Comparison of ENCODE assay signal across 25 mouse cellular contexts in genomic region chr11:110460480-110460879, GRCm38 (mm10).
DNase-seq lines count a peak whose midpoint lies in the region; ATAC-seq and TF ChIP-seq lines count a peak whose summit lies in the region.
"Had no signal": no experiment of that assay in that cellular context is flagged by ENCODE, and none has a peak within 500 bp of the region (broad histone marks: within the 10 kb centered on the region; RNA-seq: fewer than 3 reads in every experiment).

No protein-coding gene starts in this region.

- peak overlapping the region; percentile 8; the same call in 1 of the 2 replicates for H3K9ac ChIP-seq in MEL (ENCODE audit: control insufficient read depth, low read depth, low read length, poor library complexity, severe bottlenecking)
- H3K9ac ChIP-seq in liver, embryonic 13.5 days: peak overlapping the region; percentile 40
- H3K9ac ChIP-seq in liver, embryonic 16.5 days (ENCODE audit: low read depth, low read length): peak overlapping the region; percentile 24; the same call in 1 of the 2 replicates
- H3K9ac ChIP-seq in forebrain, embryonic 13.5 days: no peak overlapping the region
- H3K9ac ChIP-seq: heart, embryonic 12.5 days; heart, embryonic 15.5 days; hindbrain, embryonic 13.5 days had no signal

- DNase-seq in gastrocnemius, adult 2 months: no peak
- DNase-seq in gastrocnemius, adult 8-10 months (ENCODE audit: low spot score in 2 of 2): no peak
- peak; percentile 75 for DNase-seq in MEL (ENCODE audit: low read depth, low spot score)
- no peak for DNase-seq in liver, embryonic 13.5 days
- DNase-seq in ovary, postnatal 10 days (ENCODE audit: low spot score): no peak
- no peak for DNase-seq in layer of hippocampus, adult 8-10 months (ENCODE audit: low spot score in 2 of 2)
- DNase-seq: adrenal gland, adult 2 months; adrenal gland, postnatal 14 days; cerebellum, adult 11 months; cerebellum, adult 2 months; cerebellum, adult 9-11 months; cerebellum, postnatal 36 days; embryo, embryonic 11 days; gastrocnemius, postnatal 25 days; heart, adult 18-20 months; heart, postnatal 10 days; heart, postnatal 36 days had no signal

- peaks cover 34 to 59% of the 10 kb centered on the region in 2 experiments for H3K4me1 ChIP-seq in MEL (ENCODE audit: control insufficient read depth in 1 of 2, insufficient read depth in 2 of 2, low read length in 2 of 2)
- H3K4me1 ChIP-seq in liver, embryonic 13.5 days (replicated peaks): peaks cover 92% of the 10 kb centered on the region
- peaks cover 74% of the 10 kb centered on the region for H3K4me1 ChIP-seq in liver, embryonic 16.5 days (ENCODE audit: control insufficient read depth, low read depth, low read length)
- peaks cover 31% of the 10 kb centered on the region for H3K4me1 ChIP-seq in forebrain, embryonic 13.5 days

- TF ChIP-seq POLR2A in MEL (IDR thresholded peaks at IDR 0.05; ENCODE audit: control insufficient read depth in 1 of 2, insufficient read depth in 1 of 2, low read depth in 1 of 2, low read length in 2 of 2, poor library complexity in 1 of 2): no peak

- intact Hi-C loops in gastrocnemius, adult 2 months (cut with DNase I): no loop called here

- peak overlapping the region; percentile 72 for H3K27ac ChIP-seq in gastrocnemius, adult 2 months
- peak overlapping the region; percentile 57 for H3K27ac ChIP-seq in MEL (ENCODE audit: control insufficient read depth, low read depth, low read length)
- H3K27ac ChIP-seq in liver, embryonic 13.5 days: peak overlapping the region; percentile 63
- H3K27ac ChIP-seq in liver, embryonic 16.5 days (ENCODE audit: low read length): peak overlapping the region; percentile 73
- H3K27ac ChIP-seq in forebrain, embryonic 13.5 days: no peak overlapping the region
- H3K27ac ChIP-seq: heart, embryonic 15.5 days; hindbrain, embryonic 13.5 days had no signal

- TF ChIP-seq EP300 in MEL (IDR thresholded peaks at IDR 0.05; ENCODE audit: low read depth in 1 of 2, low read length in 2 of 2): peak; percentile 79 to 85

- H3K9me3 ChIP-seq in MEL (replicated peaks; ENCODE audit: insufficient read depth, low read length): no peaks in the 10 kb centered on the region
- no peaks in the 10 kb centered on the region for H3K9me3 ChIP-seq in liver, embryonic 13.5 days (replicated peaks)
- H3K9me3 ChIP-seq in liver, embryonic 16.5 days (replicated peaks; ENCODE audit: control insufficient read depth, low read length): no peaks in the 10 kb centered on the region
- H3K9me3 ChIP-seq in forebrain, embryonic 13.5 days (replicated peaks): no peaks in the 10 kb centered on the region
- H3K9me3 ChIP-seq: heart, embryonic 12.5 days; heart, embryonic 15.5 days; hindbrain, embryonic 10.5 days; hindbrain, embryonic 13.5 days had no signal

- no peak for TF ChIP-seq CTCF in gastrocnemius, adult 2 months (IDR thresholded peaks at IDR 0.05)
- no peak for TF ChIP-seq CTCF in MEL (IDR thresholded peaks at IDR 0.05 in 2 of 3, conservative IDR thresholded peaks at IDR 0.05 in 1 of 3; ENCODE audit: control insufficient read depth in 1 of 3, insufficient read depth in 1 of 3, low read depth in 2 of 3, low read length in 3 of 3, poor library complexity in 1 of 3, severe bottlenecking in 1 of 3)

- no peaks in the 10 kb centered on the region for H3K27me3 ChIP-seq in MEL (ENCODE audit: control insufficient read depth in 1 of 2, insufficient read depth in 2 of 2, low read length in 2 of 2)
- H3K27me3 ChIP-seq in liver, embryonic 13.5 days: no peaks in the 10 kb centered on the region
- no peaks in the 10 kb centered on the region for H3K27me3 ChIP-seq in liver, embryonic 16.5 days (ENCODE audit: control insufficient read depth, insufficient read depth, low read depth, low read length)
- no peaks in the 10 kb centered on the region for H3K27me3 ChIP-seq in forebrain, embryonic 13.5 days
- H3K27me3 ChIP-seq: hindbrain, embryonic 13.5 days had no signal

- no peak for TF ChIP-seq RAD21 in MEL (IDR thresholded peaks at IDR 0.05; ENCODE audit: low read depth, low read length)

- H3K4me2 ChIP-seq in liver, embryonic 13.5 days: no peak overlapping the region
- no peak overlapping the region for H3K4me2 ChIP-seq in liver, embryonic 16.5 days (ENCODE audit: low read depth, low read length)
- no peak overlapping the region for H3K4me2 ChIP-seq in forebrain, embryonic 13.5 days
- H3K4me2 ChIP-seq: heart, embryonic 12.5 days; heart, embryonic 15.5 days; hindbrain, embryonic 13.5 days had no signal

- no peaks in the 10 kb centered on the region for H3K79me2 ChIP-seq in MEL (ENCODE audit: control insufficient read depth, insufficient read depth, low read length, poor library complexity)

- peaks cover 0 to 47% of the 10 kb centered on the region in 2 experiments; a peak in 2 of 4 replicates for H3K36me3 ChIP-seq in MEL (ENCODE audit: control insufficient read depth in 1 of 2, insufficient read depth in 2 of 2, low read length in 2 of 2)
- no peaks in the 10 kb centered on the region for H3K36me3 ChIP-seq in liver, embryonic 13.5 days
- H3K36me3 ChIP-seq in liver, embryonic 16.5 days (ENCODE audit: control insufficient read depth, insufficient read depth): no peaks in the 10 kb centered on the region
- H3K36me3 ChIP-seq in forebrain, embryonic 13.5 days (ENCODE audit: poor library complexity, severe bottlenecking): no peaks in the 10 kb centered on the region
- H3K36me3 ChIP-seq: heart, embryonic 12.5 days; heart, embryonic 15.5 days; hindbrain, embryonic 10.5 days; hindbrain, embryonic 13.5 days had no signal

- WGBS in liver, embryonic 13.5 days (ENCODE audit: insufficient replicate concordance): 11% methylated on average over 2 of the region's 2 CpGs
- 13% methylated on average over 2 of the region's 2 CpGs for WGBS in liver, embryonic 16.5 days (ENCODE audit: insufficient replicate concordance)
- 80% methylated on average over 2 of the region's 2 CpGs for WGBS in forebrain, embryonic 13.5 days

- ATAC-seq in liver, embryonic 13.5 days (ENCODE audit: low read depth): no peak
- no peak for ATAC-seq in liver, embryonic 16.5 days (ENCODE audit: low read depth)
- no peak for ATAC-seq in forebrain, embryonic 13.5 days
- ATAC-seq: forebrain, embryonic 16.5 days; hindbrain, embryonic 16.5 days had no signal

- H3K4me3 ChIP-seq in gastrocnemius, adult 2 months: no peak overlapping the region
- no peak overlapping the region for H3K4me3 ChIP-seq in MEL (ENCODE audit: control insufficient read depth in 1 of 2, insufficient read depth in 1 of 2, low read depth in 2 of 2, low read length in 2 of 2)
- H3K4me3 ChIP-seq in liver, embryonic 13.5 days (replicated peaks): no peak overlapping the region
- no peak overlapping the region for H3K4me3 ChIP-seq in liver, embryonic 16.5 days (ENCODE audit: low read depth, low read length)
- no peak overlapping the region for H3K4me3 ChIP-seq in forebrain, embryonic 13.5 days
- H3K4me3 ChIP-seq: heart, embryonic 12.5 days; heart, embryonic 15.5 days; hindbrain, embryonic 10.5 days; hindbrain, embryonic 13.5 days had no signal

TF ChIP-seq in MEL, 35 proteins besides CTCF, POLR2A, EP300 and RAD21:
- TF ChIP-seq ETS1 (IDR thresholded peaks at IDR 0.05; ENCODE audit: low read depth, low read length): peak; percentile 85
- TF ChIP-seq HCFC1 (IDR thresholded peaks at IDR 0.05; ENCODE audit: low read depth, low read length): 0 out of 2 replicates have a peak, but pooled peaks have one; percentile 41
- TF ChIP-seq MAZ (IDR thresholded peaks at IDR 0.05; ENCODE audit: low read depth, low read length): no peak
- peak; percentile 100 for TF ChIP-seq JUND (IDR thresholded peaks at IDR 0.05; ENCODE audit: low read depth, low read length)
- TF ChIP-seq GABPA (IDR thresholded peaks at IDR 0.05; ENCODE audit: low read depth, low read length): no peak
- TF ChIP-seq ZNF384 (IDR thresholded peaks at IDR 0.05; ENCODE audit: low read depth, low read length): peak; percentile 0; the same call in 1 of the 2 replicates
- TF ChIP-seq CHD2 (IDR thresholded peaks at IDR 0.05; ENCODE audit: low read length): peak; percentile 6; the same call in 1 of the 2 replicates
- no peak for TF ChIP-seq POLR2AphosphoS2 (IDR thresholded peaks at IDR 0.05; ENCODE audit: low read length)
- no peak for TF ChIP-seq UBTF (IDR thresholded peaks at IDR 0.05; ENCODE audit: borderline replicate concordance, insufficient read depth, low read depth, low read length)
- TF ChIP-seq RCOR1 (IDR thresholded peaks at IDR 0.05; ENCODE audit: low read depth, low read length): peak; percentile 71
- peak; percentile 40; the same call in 1 of the 2 replicates for TF ChIP-seq TAL1 (IDR thresholded peaks at IDR 0.05; ENCODE audit: low read length)
- no peak for TF ChIP-seq MYB (IDR thresholded peaks at IDR 0.05; ENCODE audit: low read depth, low read length)
- TF ChIP-seq TCF12 (IDR thresholded peaks at IDR 0.05; ENCODE audit: low read depth, low read length): peak; percentile 67; the same call in 1 of the 2 replicates
- no peak for TF ChIP-seq SMC3 (IDR thresholded peaks at IDR 0.05; ENCODE audit: low read depth, low read length)
- TF ChIP-seq SIN3A (IDR thresholded peaks at IDR 0.05; ENCODE audit: low read length): peak; percentile 74
- TF ChIP-seq MXI1 (IDR thresholded peaks at IDR 0.05; ENCODE audit: low read depth, low read length): peak; percentile 59; the same call in 1 of the 2 replicates
- TF ChIP-seq GATA1 (IDR thresholded peaks at IDR 0.05; ENCODE audit: low read depth, low read length): peak; percentile 89
- TF ChIP-seq ELF1 (IDR thresholded peaks at IDR 0.05; ENCODE audit: low read depth, low read length): peak; percentile 71; the same call in 1 of the 2 replicates
